Mouse (Mus musculus) common myeloid progenitor, adult 5-6 weeks (primary cell): ENCODE measurements around the gene Prkrip1. TPM values are rescaled to one million over a fixed set of nuclear protein-coding genes. Genes with fewer than 3 reads are reported as not detected.
A peak's percentile ranks its signal among the peaks of the same experiment; 100 is the strongest.

Experiments used
- ATAC-seq: replicated peaks from 2 replicates; pipeline ENCODE4 v1.8.0; 2016; ENCODE audit warnings: low read depth, mild to moderate bottlenecking, moderate TSS enrichment, inconsistent platforms; ENCODE audit not compliant: poor library complexity, severe bottlenecking
- total RNA-seq: library from RNA; stranded (forward); fragments of 200-1000, 187-1606 nt; gene quantifications from 2 replicates; pipeline ENCODE4 v1.2.3, GENCODE M21; 2017

Gene Prkrip1
- total RNA-seq = 24.2 and 67.2 TPM in 2 replicates

- ATAC-seq = peak; percentile 83
These were observed at the start of gene Prkrip1 for GRCm38 (mm10) chr5:136198474-136199391. TSS of gene Prkrip1 (minus strand) at chr5:136198963.

GRCm38 (mm10) chr5:136248441-136248840 is 49.7 kb upstream of the Prkrip1 start:
- no peak for ATAC-seq

GRCm38 (mm10) chr5:136246452-136246838 is 47.7 kb upstream of the Prkrip1 start, which contains the start of gene Sh2b2:
TSS of gene Sh2b2 (minus strand) at chr5:136246556.
- ATAC-seq = peak; percentile 55

- no peak for ATAC-seq
These were observed 47.0 kb upstream of the Prkrip1 start for GRCm38 (mm10) chr5:136245541-136246451.

- ATAC-seq = peak; percentile 52
These were observed 46.2 kb upstream of the Prkrip1 start for GRCm38 (mm10) chr5:136244762-136245540.

- peak; percentile 1; the same call in 1 of the 2 replicates for ATAC-seq
These were observed 45.3 kb upstream of the Prkrip1 start for GRCm38 (mm10) chr5:136243851-136244761.

- ATAC-seq = no peak
These were observed 42.4 kb upstream of the Prkrip1 start for GRCm38 (mm10) chr5:136241161-136241560.

GRCm38 (mm10) chr5:136240381-136240780 is 41.6 kb upstream of the Prkrip1 start:
- ATAC-seq = no peak

GRCm38 (mm10) chr5:136237607-136238006 is 38.8 kb upstream of the Prkrip1 start:
- ATAC-seq = peak; percentile 66

GRCm38 (mm10) chr5:136236611-136237010 is 37.8 kb upstream of the Prkrip1 start:
- ATAC-seq = no peak

GRCm38 (mm10) chr5:136230348-136231035 is 31.7 kb upstream of the Prkrip1 start:
- no peak for ATAC-seq

GRCm38 (mm10) chr5:136226246-136226876 is 27.6 kb upstream of the Prkrip1 start:
- ATAC-seq = peak; percentile 88

- no peak for ATAC-seq
These were observed 19.8 kb upstream of the Prkrip1 start for GRCm38 (mm10) chr5:136218585-136218984.

GRCm38 (mm10) chr5:136217932-136218381 is 19.2 kb upstream of the Prkrip1 start:
- ATAC-seq = peak; percentile 83

GRCm38 (mm10) chr5:136217004-136217665 is 18.4 kb upstream of the Prkrip1 start:
- ATAC-seq = peak; percentile 6; the same call in 1 of the 2 replicates

GRCm38 (mm10) chr5:136215958-136216357 is 17.2 kb upstream of the Prkrip1 start:
- no peak for ATAC-seq

GRCm38 (mm10) chr5:136215211-136215610 is 16.4 kb upstream of the Prkrip1 start:
- ATAC-seq = no peak
